Mouse (Mus musculus) CD4-positive, CD25-positive, alpha-beta regulatory T cell, adult 2 months (primary cell): ENCODE measurements around the gene Golga1.

Source experiments
- DNase-seq: peaks from one replicate; pipeline ENCODE4 v3.0.0-alpha.2; 2012; ENCODE audit warnings: low read depth, low spot score

The Golga1 gene

GRCm38 (mm10) chr2:38975181-38975580 lies 90.2 kb downstream of the Golga1 start:
- no peak for DNase-seq

- no peak for DNase-seq
Observed at GRCm38 (mm10) chr2:38974171-38974570, 91.2 kb downstream of the Golga1 start.

DNA sequence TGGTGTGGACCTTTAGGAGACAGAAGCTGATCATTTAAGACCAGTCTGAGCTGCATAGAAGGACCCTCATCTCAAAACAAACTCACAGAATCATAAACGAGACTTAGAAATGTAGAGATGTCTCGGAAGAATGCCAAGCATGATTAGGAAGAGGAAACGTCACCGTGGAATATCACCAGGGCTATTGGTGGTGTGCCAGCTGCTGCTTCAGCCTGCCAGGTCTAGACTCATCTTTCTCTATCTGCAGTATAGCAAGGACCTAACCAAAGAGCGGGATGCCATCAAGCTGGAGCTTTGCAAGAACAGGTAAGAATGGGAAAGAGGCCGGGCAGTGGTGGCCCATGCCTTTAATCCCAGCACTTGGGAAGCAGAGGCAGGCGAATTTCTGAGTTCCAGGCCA lies 91.6 kb downstream of the Golga1 start:
- DNase-seq = no peak

DNA sequence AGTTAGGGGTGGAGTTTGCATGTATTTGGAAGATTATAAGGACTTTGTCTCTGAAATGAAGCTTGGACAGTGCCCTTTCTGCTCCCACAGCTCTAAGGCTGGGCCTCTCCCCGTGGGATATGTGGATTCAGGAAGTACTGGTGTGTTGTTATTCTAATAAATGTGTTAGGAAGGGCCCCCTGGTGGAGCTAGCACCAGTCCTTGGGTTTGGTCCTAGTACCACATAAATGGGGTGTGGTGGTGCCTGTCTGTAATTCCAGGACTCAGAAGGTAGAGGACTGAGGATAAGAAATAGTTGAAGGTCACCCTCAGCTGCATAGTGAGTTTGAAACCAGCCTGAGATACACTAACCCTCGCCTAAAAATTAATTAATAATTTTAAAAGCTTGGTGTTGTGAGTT lies 92.1 kb downstream of the Golga1 start:
- no peak for DNase-seq

DNA sequence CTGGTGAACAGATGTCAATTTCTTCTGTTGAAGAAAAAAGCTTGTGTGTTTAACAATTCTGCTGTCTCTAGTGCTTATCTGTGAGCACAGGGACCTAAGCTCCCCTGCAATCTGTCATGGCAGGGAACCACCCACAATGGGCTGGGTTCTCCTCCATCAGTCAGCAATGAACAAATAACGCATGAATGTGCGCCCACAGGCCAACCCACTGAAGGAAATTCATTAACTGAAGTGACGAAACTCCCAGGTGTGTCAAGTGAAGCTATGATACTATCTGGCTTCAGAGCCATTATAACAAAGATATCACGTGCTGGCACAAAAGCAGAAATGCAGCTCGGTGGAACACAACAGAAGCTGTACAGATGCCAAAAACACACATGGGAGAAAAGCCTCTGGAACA lies 95.3 kb downstream of the Golga1 start:
- DNase-seq = no peak

- no peak for DNase-seq
Observed at GRCm38 (mm10) chr2:38969650-38970049, 95.7 kb downstream of the Golga1 start.
